In genomic region chr2:104716279-104716678, GRCm38 (mm10) we compare ENCODE assay signal across 37 mouse cellular contexts. TPM values are rescaled to one million over a fixed set of nuclear protein-coding genes. Genes with fewer than 3 reads are reported as not detected.
"Had no signal": no experiment of that assay in that cellular context is flagged by ENCODE, and none has a peak within 500 bp of the region (broad histone marks: within the 10 kb centered on the region; RNA-seq: fewer than 3 reads in every experiment).

Gene Pin1rt1 (minus strand): TSS chr2:104716379.

- H3K27me3 ChIP-seq: embryonic facial prominence, embryonic 12.5 days; embryonic facial prominence, embryonic 15.5 days; forebrain, embryonic 13.5 days; forebrain, embryonic 15.5 days had no signal

- H3K27ac ChIP-seq: embryonic facial prominence, embryonic 10.5 days; embryonic facial prominence, embryonic 12.5 days; embryonic facial prominence, embryonic 13.5 days; embryonic facial prominence, embryonic 15.5 days; forebrain, embryonic 10.5 days; forebrain, embryonic 12.5 days; forebrain, embryonic 13.5 days; forebrain, embryonic 15.5 days; gastrocnemius, adult 2 months had no signal

- DNase-seq: cerebellum, adult 2 months; cerebellum, adult 8-10 months; cerebellum, adult 9-10 months; cerebellum, adult 9-11 months; cerebellum, postnatal 10 days; cerebellum, postnatal 14 days; cerebellum, postnatal 25 days; cerebellum, postnatal 36 days; embryo, embryonic 11 days; forebrain, postnatal 0 days; gastrocnemius, adult 2 months; gastrocnemius, postnatal 10 days; gastrocnemius, postnatal 14 days; gastrocnemius, postnatal 25 days; gastrocnemius, postnatal 36 days; heart, adult 18-20 months had no signal

- H3K4me3 ChIP-seq: embryonic facial prominence, embryonic 10.5 days; embryonic facial prominence, embryonic 12.5 days; embryonic facial prominence, embryonic 13.5 days; embryonic facial prominence, embryonic 15.5 days; erythroblast, embryonic 14.5 days; forebrain, embryonic 10.5 days; forebrain, embryonic 12.5 days; forebrain, embryonic 13.5 days; forebrain, embryonic 15.5 days; gastrocnemius, adult 2 months had no signal

- H3K9ac ChIP-seq: embryonic facial prominence, embryonic 12.5 days; embryonic facial prominence, embryonic 13.5 days; embryonic facial prominence, embryonic 15.5 days; forebrain, embryonic 12.5 days; forebrain, embryonic 13.5 days; forebrain, embryonic 15.5 days; forebrain, postnatal 0 days had no signal

- H3K4me2 ChIP-seq: embryonic facial prominence, embryonic 12.5 days; embryonic facial prominence, embryonic 13.5 days; embryonic facial prominence, embryonic 15.5 days; forebrain, embryonic 12.5 days; forebrain, embryonic 13.5 days; forebrain, embryonic 15.5 days had no signal

- H3K9me3 ChIP-seq: embryonic facial prominence, embryonic 10.5 days; embryonic facial prominence, embryonic 12.5 days; embryonic facial prominence, embryonic 13.5 days; embryonic facial prominence, embryonic 15.5 days; forebrain, embryonic 10.5 days; forebrain, embryonic 12.5 days; forebrain, embryonic 13.5 days; forebrain, embryonic 15.5 days had no signal

- ATAC-seq: forebrain, embryonic 13.5 days; forebrain, embryonic 14.5 days; forebrain, embryonic 15.5 days; forebrain, embryonic 16.5 days; forebrain, postnatal 0 days had no signal

- H3K36me3 ChIP-seq: embryonic facial prominence, embryonic 10.5 days; embryonic facial prominence, embryonic 12.5 days; embryonic facial prominence, embryonic 13.5 days; embryonic facial prominence, embryonic 15.5 days; forebrain, embryonic 10.5 days; forebrain, embryonic 12.5 days; forebrain, embryonic 15.5 days had no signal

RNA-seq across cellular contexts. Expression of gene Pin1rt1, which starts in this region (rescaled TPM):
- total RNA-seq: common myeloid progenitor, adult 5-6 weeks; forebrain, postnatal 0 days; gastrocnemius, adult 18-20 months; gastrocnemius, adult 2 months; gastrocnemius, adult 8-10 months; gastrocnemius, postnatal 10 days; gastrocnemius, postnatal 14 days; gastrocnemius, postnatal 25 days; gastrocnemius, postnatal 36 days; gastrocnemius, postnatal 4 days; granulocyte monocyte progenitor cell, adult 5-6 weeks; heart, adult 18-20 months had no signal
- polyA plus RNA-seq: cortical plate, adult 2 months; embryonic facial prominence, embryonic 11.5 days; embryonic facial prominence, embryonic 13.5 days; embryonic facial prominence, embryonic 14.5 days; embryonic facial prominence, embryonic 15.5 days; erythroblast, embryonic 14.5 days; forebrain, embryonic 11.5 days; forebrain, embryonic 12.5 days; forebrain, embryonic 13.5 days; forebrain, embryonic 14.5 days; forebrain, postnatal 0 days; frontal cortex, adult 2 months had no signal
